Mouse (Mus musculus) lung, postnatal 0 days (tissue): ENCODE data around the gene Rpl10a. TPM values are rescaled to one million over a fixed set of nuclear protein-coding genes. Genes with fewer than 3 reads are reported as not detected.
"Not testable (repeated sequence)": the region's sequence is repeated elsewhere in the genome, so short reads cannot be mapped to it uniquely, and the experiment has no call there.

Source experiments
- ATAC-seq: fragments of 200-750 bp; cut with Nextera tagmentation; 2 replicates; pipeline ENCODE4 v1.8.0; 2017; ENCODE audit warnings: moderate library complexity
- DNase-seq: peaks from one replicate; pipeline ENCODE4 v3.0.0-alpha.2; 2016; ENCODE audit warnings: low spot score
- H3K27ac ChIP-seq: fragments of 300-500 bp; sonication (generic); 2 replicates; pipeline ENCODE4 v1.5.1; 2014; ENCODE audit warnings: antibody characterized with exemption, mild to moderate bottlenecking, low read length, mixed read lengths
- H3K27me3 ChIP-seq: fragments of 300-500 bp; sonication (generic); replicated peaks from 2 replicates; pipeline ENCODE4 v1.6.1; 2014; ENCODE audit warnings: low read length, mixed read lengths; ENCODE audit not compliant: insufficient read depth
- H3K36me3 ChIP-seq: fragments of 300-500 bp; sonication (generic); 2 replicates; pipeline ENCODE4 v1.6.1; 2014; ENCODE audit warnings: low read length, mixed read lengths; ENCODE audit not compliant: insufficient read depth
- H3K4me1 ChIP-seq: fragments of 300-500 bp; sonication (generic); 2 replicates; pipeline ENCODE4 v1.6.1; 2014; ENCODE audit warnings: antibody characterized with exemption, low read depth, low read length, mixed read lengths; ENCODE audit not compliant: insufficient read depth
- H3K4me2 ChIP-seq: fragments of 300-500 bp; sonication (generic); replicated peaks from 2 replicates; pipeline ENCODE4 v1.6.1; 2014; ENCODE audit warnings: low read depth, mild to moderate bottlenecking, low read length, moderate library complexity, mixed read lengths
- H3K4me3 ChIP-seq: fragments of 300-500 bp; sonication (generic); 2 replicates; pipeline ENCODE4 v1.5.1; 2014; ENCODE audit warnings: low read depth, low read length
- H3K9ac ChIP-seq: fragments of 300-500 bp; sonication (generic); replicated peaks from 2 replicates; pipeline ENCODE4 v1.6.1; 2014; ENCODE audit warnings: low read depth, mild to moderate bottlenecking
- H3K9me3 ChIP-seq: fragments of 300-500 bp; sonication (generic); 2 replicates; pipeline ENCODE4 v1.6.1; 2016; ENCODE audit warnings: low read length, mixed read lengths
- CTCF ChIP-seq: IDR thresholded peaks from 2 replicates; pipeline ENCODE4 v1.5.1; 2016; ENCODE audit warnings: antibody characterized with exemption, mild to moderate bottlenecking
- EP300 ChIP-seq: IDR thresholded peaks from 2 replicates; pipeline ENCODE4 v1.6.1; 2016; ENCODE audit warnings: antibody characterized with exemption, mild to moderate bottlenecking, control low read depth
- WGBS: fragments of 180-500 bp; shearing (Covaris S2); extraction: QIAGEN DNeasy Blood & Tissue Kit; methylation state at CpG from one replicate; pipeline ENCODE4 v1.1.7; 2014; 5-methylcytosine and 5-hydroxymethylcytosine counted together
- polyA plus RNA-seq: library from polyadenylated mRNA; unstranded; fragments of >200 nt; fragmentation: Nextera tagmentation; extraction: Ambion mirVana; gene quantifications from 2 replicates; pipeline ENCODE4 v1.2.1, GENCODE M21; 2015

Rpl10a gene
- polyA plus RNA-seq, 1 experiment from 2014 or later = 446 TPM

DNA sequence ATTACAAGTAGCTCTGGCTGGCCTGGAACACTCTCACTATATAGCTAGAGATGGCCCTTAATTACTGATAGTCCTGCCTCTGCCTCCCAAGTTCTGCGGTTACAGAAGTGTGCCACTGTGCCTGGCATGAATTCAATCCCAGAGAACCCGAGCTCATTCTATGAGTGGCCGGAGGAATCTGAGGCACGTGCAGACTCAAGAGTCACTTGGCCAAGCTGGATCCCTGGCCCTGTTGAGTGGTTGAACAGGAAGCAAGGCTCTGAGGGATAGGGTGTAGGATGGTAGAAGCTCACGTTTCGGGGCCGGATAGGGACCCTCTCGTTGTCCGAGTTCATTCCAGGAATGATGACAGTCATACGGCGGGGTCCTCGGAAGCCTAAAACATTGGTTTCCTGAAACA, 27.6 kb downstream of the Rpl10a start:
- Histone ChIP-seq H3K4me2 (no peak overlapping the region), H3K36me3 (no peaks in the 10 kb centered on the region), H3K9ac (no peak overlapping the region), H3K4me1 (0 out of 2 replicates have a peak, but pooled peaks cover 3% of the 10 kb centered on the region), H3K27me3 (no peaks in the 10 kb centered on the region; the same call in 1 of the 2 replicates), H3K9me3 (no peaks in the 10 kb centered on the region), H3K27ac (peak overlapping the region; percentile 77), H3K4me3 (no peak overlapping the region)
- peak; percentile 61 for ATAC-seq
- peak; percentile 90 for DNase-seq
- TF ChIP-seq EP300 (peak; percentile 91), CTCF (no peak)
- WGBS = 58% methylated on average over 12 of the region's 12 CpGs

DNA sequence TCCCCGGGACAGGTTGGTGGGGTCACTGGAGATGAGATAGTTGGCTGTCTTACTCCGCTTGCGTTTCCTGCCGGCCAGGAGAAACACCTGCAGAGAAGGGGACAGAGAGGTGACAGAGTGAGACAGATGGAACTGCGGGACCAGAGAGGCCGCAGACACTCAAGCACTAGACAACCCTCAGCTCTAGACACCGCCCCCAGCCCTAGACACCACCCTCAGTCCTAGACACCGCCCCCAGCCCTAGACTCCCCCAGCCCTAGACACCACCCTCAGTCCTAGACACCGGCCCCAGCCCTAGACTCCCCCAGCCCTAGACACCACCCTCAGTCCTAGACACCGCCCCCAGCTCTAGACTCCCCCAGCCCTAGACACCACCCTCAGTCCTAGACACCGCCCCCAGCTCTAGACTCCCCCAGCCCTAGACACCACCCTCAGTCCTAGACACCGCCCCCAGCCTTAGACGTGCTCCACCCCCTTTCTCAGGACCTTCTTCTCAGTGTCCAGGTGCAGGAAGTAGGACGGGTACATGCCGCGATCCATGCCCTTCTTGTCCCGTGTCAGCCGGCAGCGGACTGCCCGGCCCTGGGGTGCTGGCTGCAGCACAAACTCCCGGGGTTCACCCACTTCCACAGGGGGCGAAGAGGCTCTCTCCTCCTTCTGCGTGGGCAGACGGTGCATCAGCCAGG, 30.4 kb downstream of the Rpl10a start:
- Histone ChIP-seq H3K4me1 (peaks cover 11% of the 10 kb centered on the region), H3K27ac (peak overlapping the region; percentile 51; the same call in 1 of the 2 replicates)
- 16% methylated on average over 23 of the region's 24 CpGs for WGBS
- H3K9me3 ChIP-seq, H3K4me2 ChIP-seq, DNase-seq, H3K9ac ChIP-seq, H3K36me3 ChIP-seq, ATAC-seq, H3K4me3 ChIP-seq, H3K27me3 ChIP-seq: not testable (repeated sequence)

DNA sequence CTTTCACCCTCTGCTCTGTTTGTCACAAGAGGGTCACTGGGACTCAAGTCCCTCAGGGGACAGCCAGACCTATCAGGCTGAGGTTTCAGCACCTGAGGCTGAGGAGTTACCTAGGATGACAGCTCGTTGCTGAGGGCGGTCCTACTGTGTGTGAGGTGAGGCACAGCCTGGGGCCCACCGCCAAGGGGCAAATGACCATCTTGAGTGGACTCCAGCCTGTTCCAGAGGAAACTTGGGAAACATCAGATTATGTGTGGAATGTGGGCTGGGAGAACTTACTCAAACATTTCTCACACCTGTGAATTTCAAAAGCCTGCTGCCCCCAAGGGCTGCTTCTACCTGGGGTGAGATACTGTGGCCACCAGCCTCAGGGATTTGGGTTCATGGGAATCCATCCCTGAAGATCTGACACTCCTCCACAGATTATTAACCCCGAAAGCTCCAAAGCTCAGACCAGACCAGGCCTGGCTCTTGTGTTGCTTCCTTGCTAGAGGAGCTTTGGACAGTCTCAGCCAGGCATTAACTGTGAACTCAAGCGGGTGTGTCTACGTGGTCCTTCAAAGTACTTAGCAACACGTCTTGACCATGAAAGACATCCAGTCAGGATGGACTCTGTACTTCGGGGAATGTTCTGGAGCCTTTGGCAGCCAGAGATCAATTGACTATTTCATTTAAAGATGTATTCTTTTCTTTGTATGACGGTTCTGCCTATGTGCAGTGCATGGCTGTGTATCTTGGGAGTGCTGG, 32.4 kb downstream of the Rpl10a start:
- H3K27me3 ChIP-seq = peaks cover 8% of the 10 kb centered on the region; the same call in 1 of the 2 replicates
- no peak overlapping the region for H3K4me2 ChIP-seq
- no peaks in the 10 kb centered on the region for H3K9me3 ChIP-seq
- ATAC-seq (peak; percentile 72), DNase-seq (peak; percentile 72)
- peaks cover 16% of the 10 kb centered on the region for H3K4me1 ChIP-seq
- H3K27ac ChIP-seq = peak overlapping the region; percentile 78
- TF ChIP-seq CTCF (no peak), EP300 (peak; percentile 76)
- WGBS = 48% methylated on average over 9 of the region's 9 CpGs
- H3K36me3 ChIP-seq = no peaks in the 10 kb centered on the region
- H3K9ac ChIP-seq = no peak overlapping the region
- no peak overlapping the region for H3K4me3 ChIP-seq

DNA sequence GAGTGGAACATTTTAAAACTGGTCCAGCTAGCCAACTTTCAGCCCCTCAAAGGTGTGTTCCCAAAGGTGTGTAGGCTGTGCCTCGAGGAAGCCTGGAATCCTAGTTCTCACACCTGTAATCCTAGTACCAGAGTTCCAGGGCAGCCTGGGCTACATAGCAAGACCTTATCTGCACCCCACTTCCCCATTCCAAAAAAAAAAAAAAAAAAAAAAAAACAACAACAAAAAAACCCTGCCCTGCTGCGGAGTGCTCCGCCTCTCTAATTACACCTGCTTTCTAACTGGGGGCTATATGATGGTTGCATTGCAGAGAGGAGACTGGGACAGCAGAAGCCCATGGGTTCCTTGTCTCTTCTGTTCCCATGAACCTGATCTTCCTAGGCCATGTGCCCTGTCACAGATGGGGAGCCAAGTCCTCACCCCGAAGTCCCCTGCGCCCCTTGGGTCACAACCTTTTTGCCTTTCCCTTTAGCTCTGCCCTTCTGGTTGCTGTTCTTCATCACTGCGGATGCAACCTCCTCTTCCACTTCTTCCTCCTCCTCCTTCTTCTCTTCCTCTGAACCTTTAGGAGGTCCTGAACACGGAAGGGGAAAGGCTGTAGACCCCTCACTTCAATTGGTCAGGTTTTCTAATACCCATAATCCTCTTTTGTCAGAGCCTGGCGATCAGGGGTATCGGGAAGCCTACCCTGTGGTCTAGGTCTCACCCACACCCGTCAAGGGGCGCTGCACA, 33.8 kb downstream of the Rpl10a start:
- Histone ChIP-seq H3K9me3 (no peaks in the 10 kb centered on the region), H3K36me3 (no peaks in the 10 kb centered on the region), H3K4me2 (peak overlapping the region; percentile 43), H3K27ac (no peak overlapping the region), H3K4me3 (no peak overlapping the region), H3K9ac (no peak overlapping the region), H3K4me1 (peaks cover 16% of the 10 kb centered on the region), H3K27me3 (peaks cover 8% of the 10 kb centered on the region; the same call in 1 of the 2 replicates)
- TF ChIP-seq EP300 (no peak), CTCF (no peak)
- no peak for ATAC-seq
- no peak for DNase-seq
- 49% methylated on average over 11 of the region's 11 CpGs for WGBS

DNA sequence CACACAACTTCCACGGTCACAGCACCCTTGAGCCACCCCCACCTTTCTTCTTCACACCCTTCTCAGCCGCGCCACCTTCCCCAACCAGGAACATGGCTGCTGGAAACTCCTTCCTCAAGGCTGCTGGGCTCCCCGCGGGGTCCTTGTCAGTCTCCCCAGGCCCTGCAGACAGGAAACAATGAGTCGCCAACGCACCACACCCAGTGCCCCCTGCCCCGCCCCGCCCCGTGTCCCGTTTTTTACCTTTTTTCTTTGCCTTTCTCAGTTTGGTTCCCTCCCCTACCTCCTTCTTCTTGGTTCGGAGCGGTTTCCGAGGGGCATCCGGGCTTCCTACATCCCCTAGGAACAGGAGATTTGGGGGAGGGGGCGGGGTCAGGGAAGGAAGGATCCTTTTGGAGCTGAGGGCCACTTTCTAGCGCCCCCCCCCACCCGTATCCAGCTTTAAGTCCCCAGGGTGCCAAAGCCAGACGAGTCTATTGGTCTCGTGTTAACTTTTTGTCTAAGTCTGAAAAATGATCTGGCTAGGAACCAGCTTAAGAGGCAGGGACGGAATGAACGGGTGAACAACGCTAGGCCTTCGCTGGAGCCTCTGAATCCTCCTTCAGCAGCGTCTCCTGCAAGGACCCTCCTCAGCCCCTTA, 34.5 kb downstream of the Rpl10a start:
- 5% methylated on average over 25 of the region's 25 CpGs for WGBS
- no peak overlapping the region for H3K27ac ChIP-seq
- no peak for DNase-seq
- no peak for ATAC-seq
- peaks cover 8% of the 10 kb centered on the region; the same call in 1 of the 2 replicates for H3K27me3 ChIP-seq
- H3K36me3 ChIP-seq = no peaks in the 10 kb centered on the region
- TF ChIP-seq EP300 = no peak
- no peak for TF ChIP-seq CTCF
- H3K9me3 ChIP-seq = no peaks in the 10 kb centered on the region
- peaks cover 16% of the 10 kb centered on the region for H3K4me1 ChIP-seq
- H3K9ac ChIP-seq = no peak overlapping the region
- peak overlapping the region; percentile 17; the same call in 1 of the 2 replicates for H3K4me3 ChIP-seq
- peak overlapping the region; percentile 43 for H3K4me2 ChIP-seq

GRCm38 (mm10) chr17:28363507-28363906, 35.2 kb downstream of the Rpl10a start:
- H3K9ac ChIP-seq = no peak overlapping the region
- 50% methylated on average over 6 of the region's 6 CpGs for WGBS
- no peaks in the 10 kb centered on the region for H3K9me3 ChIP-seq
- H3K4me3 ChIP-seq = no peak overlapping the region
- no peak overlapping the region for H3K27ac ChIP-seq
- H3K4me2 ChIP-seq = peak overlapping the region; percentile 43; the same call in 1 of the 2 replicates
- TF ChIP-seq CTCF = no peak
- no peak for TF ChIP-seq EP300
- no peaks in the 10 kb centered on the region for H3K36me3 ChIP-seq
- DNase-seq (no peak), ATAC-seq (no peak)
- H3K27me3 ChIP-seq = peaks cover 8% of the 10 kb centered on the region; the same call in 1 of the 2 replicates
- H3K4me1 ChIP-seq = peaks cover 16% of the 10 kb centered on the region
